Mouse (Mus musculus) cerebellum, adult 11 months (tissue): ENCODE data around the gene 5330417C22Rik.

Experiments used
- DNase-seq: peaks from one replicate; pipeline ENCODE4 v3.0.0; 2022

The 5330417C22Rik gene

DNA sequence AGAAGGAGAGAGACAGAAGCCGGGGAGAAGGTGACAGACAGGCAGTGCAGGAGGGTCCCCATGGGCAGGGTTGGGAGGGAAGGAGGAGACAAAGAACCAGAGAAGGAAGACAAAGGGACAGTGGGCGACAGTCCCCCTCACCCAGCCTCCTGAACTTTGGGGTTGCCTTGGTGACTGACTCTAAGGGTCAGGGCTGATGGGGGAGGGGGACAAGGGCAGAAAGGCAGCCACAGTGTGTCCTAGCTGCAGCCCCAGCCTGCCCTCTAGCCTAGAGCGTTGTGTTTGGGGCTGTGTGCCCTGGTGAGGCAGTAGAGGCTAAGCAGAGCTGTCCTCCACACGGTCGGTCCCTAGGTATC lies 126.0 kb downstream of the 5330417C22Rik start:
- no peak for DNase-seq

DNA sequence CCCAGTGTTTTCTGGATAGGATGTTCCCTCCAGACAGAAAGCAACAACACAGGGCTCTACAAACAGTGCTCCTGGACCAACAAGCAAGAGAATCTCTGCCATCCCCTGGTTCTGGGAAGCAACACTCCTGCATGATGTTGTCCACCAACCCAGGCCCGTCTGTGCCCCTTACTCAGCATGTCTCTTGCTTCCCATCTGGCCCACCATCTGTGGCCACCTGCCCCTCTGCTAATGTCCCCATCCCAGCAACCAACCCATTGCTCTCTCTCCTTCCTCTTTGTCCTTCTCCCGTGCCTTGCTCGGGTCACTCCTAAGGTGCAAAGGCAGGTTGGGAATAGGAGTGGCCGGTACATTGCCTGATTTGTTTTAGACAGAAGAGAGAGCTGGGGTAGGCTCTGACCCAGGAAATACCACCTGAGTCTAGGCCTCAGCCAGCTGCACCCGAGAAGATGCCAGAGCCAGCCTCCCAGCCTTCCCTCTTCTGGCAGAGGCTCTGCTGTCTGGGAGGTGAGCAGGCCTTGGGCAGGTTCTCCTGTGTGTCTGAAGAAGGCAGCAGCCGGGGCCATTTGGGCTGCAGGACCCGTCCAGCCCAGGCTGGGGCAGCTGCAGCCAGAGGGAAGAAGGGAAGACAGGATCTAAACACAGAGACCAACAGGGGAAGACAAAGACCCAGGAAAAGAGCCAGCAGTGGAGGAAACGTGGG lies 126.5 kb downstream of the 5330417C22Rik start:
- DNase-seq, result peak; percentile 38

DNA sequence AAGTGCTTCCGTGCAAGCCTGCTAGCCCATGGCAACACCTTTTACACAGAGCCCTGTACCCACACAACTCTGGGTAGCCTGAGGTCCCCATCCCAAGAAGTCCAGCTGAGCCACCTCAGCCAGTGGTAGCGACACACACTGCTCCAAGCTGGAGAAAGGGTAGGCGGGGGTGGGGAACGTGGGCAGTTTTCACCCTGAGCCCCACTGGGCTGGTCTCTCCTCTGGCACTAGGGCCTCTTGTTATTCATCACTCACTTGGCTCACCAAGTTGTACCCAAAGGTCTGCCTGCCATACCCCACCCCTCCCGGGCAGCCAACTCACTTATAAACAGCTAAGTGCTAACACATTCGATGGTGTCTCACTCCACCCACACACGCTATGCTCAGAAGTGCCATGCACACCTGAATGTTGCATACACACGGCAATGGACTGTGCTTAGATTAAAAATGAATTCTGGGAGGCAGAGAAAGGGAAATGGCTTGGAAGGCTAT lies 127.8 kb downstream of the 5330417C22Rik start:
- DNase-seq, result no peak

DNA sequence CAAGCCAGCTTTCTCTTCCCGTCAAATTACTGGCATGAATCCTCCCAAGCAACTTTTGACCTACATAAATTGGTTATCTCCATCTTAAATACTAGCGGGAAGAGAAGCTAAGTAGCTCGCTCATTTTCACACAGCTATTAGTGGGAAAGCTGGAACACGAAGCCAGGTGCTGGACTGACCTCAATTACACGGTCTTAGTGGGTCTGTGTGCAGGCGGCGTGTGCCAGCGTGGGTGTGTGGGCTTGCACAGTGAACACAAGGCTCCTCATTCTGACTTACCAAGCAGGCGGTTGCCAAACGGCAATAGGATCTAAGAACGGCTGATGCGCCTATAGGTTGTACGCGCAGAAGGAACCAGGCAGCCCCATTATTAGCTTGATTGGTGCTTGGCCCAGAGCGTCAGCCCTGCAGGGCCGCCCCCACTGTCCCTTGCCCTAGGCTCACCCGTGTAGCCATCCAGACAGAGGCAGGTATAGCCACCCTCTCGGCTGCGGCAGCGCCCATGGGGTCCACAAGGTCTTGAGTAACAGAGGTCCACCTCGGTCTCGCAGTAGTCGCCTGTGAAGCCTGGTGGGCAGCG lies 129.9 kb downstream of the 5330417C22Rik start:
- DNase-seq, result no peak
